Mouse (Mus musculus): ENCODE data around the gene Tuba1c. TPM values are rescaled to one million over a fixed set of nuclear protein-coding genes. Genes with fewer than 3 reads are reported as not detected.
"Not testable (repeated sequence)": the region's sequence is repeated elsewhere in the genome, so short reads cannot be mapped to it uniquely, and the experiment has no call there.

Tuba1c gene
- polyA plus RNA-seq, 1 experiment, result 976 TPM

DNA sequence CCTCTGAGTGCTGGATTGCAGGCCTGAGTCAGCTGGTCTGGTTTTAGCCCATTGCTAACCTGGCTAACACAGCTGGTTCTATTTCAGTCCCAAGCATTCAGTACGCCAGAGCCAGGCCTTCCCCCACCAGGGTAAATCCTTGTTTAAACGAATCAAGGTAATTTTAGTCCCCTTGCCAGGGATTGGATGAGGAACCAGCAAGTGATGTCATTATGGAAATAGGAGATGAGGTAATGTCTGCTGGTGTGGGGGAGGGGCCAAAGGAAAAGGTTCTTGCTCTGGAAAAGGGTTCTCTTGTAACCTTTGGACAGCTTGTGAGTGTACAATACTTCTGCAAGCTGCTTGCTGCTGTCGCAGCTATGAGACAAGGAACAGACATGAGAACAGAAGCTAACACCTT lies 15.2 kb downstream of the Tuba1c start:
- no peak overlapping the region for H3ac ChIP-seq (ENCODE audit: control insufficient read depth, insufficient read length, low read depth)
- TF ChIP-seq MAX (IDR thresholded peaks at IDR 0.05) (no peak), MYOD1 (IDR thresholded peaks at IDR 0.05; ENCODE audit: control insufficient read depth, insufficient read length, low read depth) (no peak), CEBPB (IDR thresholded peaks at IDR 0.05; ENCODE audit: low read depth) (no peak), FOSL1 (IDR thresholded peaks at IDR 0.05; ENCODE audit: insufficient read depth, low read length, poor library complexity, severe bottlenecking) (no peak), MYOG (IDR thresholded peaks at IDR 0.05; ENCODE audit: control insufficient read depth, extremely low read depth, insufficient read length) (no peak), CTCF (IDR thresholded peaks at IDR 0.05; ENCODE audit: control insufficient read depth, insufficient read depth, insufficient read length) (no peak), USF1 (IDR thresholded peaks at IDR 0.05; ENCODE audit: low read depth) (no peak)
- H3K36me3 ChIP-seq (ENCODE audit: control insufficient read depth, insufficient read depth), result no peaks in the 10 kb centered on the region
- H3K79me2 ChIP-seq (ENCODE audit: control insufficient read depth, insufficient read depth), result no peaks in the 10 kb centered on the region
- H3K79me3 ChIP-seq (ENCODE audit: low read depth), result no peaks in the 10 kb centered on the region
- no peak overlapping the region for H3K4me3 ChIP-seq (ENCODE audit: insufficient read depth, poor library complexity, severe bottlenecking)
- no peaks in the 10 kb centered on the region for H3K27me3 ChIP-seq (ENCODE audit: control insufficient read depth, insufficient read depth, insufficient read length)

DNA sequence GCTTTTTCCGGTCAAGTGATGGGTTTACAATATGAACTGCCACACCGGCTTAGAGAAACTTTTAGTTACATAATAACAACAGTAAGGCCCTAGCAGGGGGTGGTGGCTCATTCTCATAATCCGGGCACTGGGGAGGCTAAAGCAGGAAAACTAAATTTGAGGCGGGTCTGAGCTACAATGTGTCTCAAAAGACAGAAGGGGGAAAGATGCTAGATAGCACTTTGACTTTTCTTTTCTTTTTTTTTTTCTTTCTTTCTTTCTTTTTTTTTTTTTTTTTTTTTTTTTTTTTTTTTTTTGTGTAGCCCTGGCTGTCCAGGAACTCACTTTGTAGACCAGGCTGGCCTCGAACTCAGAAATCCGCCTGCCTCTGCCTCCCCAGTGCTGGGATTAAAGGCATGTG lies 16.0 kb downstream of the Tuba1c start:
- not testable (repeated sequence) for H3K36me3 ChIP-seq (ENCODE audit: control insufficient read depth, insufficient read depth); H3K79me2 ChIP-seq (ENCODE audit: control insufficient read depth, insufficient read depth); H3ac ChIP-seq (ENCODE audit: control insufficient read depth, insufficient read length, low read depth); H3K4me3 ChIP-seq (ENCODE audit: insufficient read depth, poor library complexity, severe bottlenecking); H3K27me3 ChIP-seq (ENCODE audit: control insufficient read depth, insufficient read depth, insufficient read length); H3K79me3 ChIP-seq (ENCODE audit: low read depth)

DNA sequence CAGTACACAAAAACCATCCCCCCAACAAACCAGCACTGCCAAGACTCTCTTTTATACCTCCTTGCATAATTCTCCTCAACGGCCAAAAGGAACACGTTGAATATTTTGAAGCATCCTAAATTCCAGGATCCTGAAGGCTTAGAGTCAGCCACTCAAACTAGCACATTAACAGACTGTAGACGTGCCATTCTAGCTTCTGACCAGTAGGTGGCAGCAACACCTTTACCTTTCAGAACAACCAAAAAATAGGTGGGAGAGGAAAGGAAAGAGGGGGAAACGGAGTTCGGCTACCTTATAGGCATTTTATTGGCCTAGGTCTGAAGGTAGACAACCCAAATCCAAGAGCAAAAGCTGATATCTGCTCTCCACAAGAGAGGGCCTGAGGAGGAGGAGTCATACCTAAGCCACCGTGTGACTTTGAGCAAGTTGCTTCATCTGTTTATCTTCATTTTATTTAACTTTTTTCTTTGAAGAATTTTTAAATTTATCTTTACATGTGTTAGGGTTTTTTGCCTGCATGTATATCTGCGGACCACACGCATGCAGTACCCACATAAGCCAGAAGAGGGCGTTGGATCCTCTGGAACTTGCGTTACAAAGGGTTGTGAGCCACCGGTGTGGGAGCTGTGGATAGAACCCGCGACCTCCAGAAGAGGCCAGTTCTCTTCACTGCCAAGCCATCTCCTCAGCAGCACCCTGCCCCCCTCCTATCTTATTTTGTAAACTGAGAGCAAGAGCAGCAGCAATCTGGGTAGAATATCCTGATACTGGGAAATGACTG lies 20.0 kb downstream of the Tuba1c start:
- H3K27me3 ChIP-seq (ENCODE audit: control insufficient read depth, insufficient read depth, insufficient read length), result no peaks in the 10 kb centered on the region
- no peak overlapping the region for H3ac ChIP-seq (ENCODE audit: control insufficient read depth, insufficient read length, low read depth)
- H3K79me2 ChIP-seq (ENCODE audit: control insufficient read depth, insufficient read depth), result no peaks in the 10 kb centered on the region
- no peaks in the 10 kb centered on the region for H3K36me3 ChIP-seq (ENCODE audit: control insufficient read depth, insufficient read depth)
- H3K4me3 ChIP-seq (ENCODE audit: insufficient read depth, poor library complexity, severe bottlenecking), result no peak overlapping the region
- H3K79me3 ChIP-seq (ENCODE audit: low read depth), result no peaks in the 10 kb centered on the region
- TF ChIP-seq CTCF (IDR thresholded peaks at IDR 0.05; ENCODE audit: control insufficient read depth, insufficient read depth, insufficient read length) (peak; percentile 51), MAX (IDR thresholded peaks at IDR 0.05) (no peak)

DNA sequence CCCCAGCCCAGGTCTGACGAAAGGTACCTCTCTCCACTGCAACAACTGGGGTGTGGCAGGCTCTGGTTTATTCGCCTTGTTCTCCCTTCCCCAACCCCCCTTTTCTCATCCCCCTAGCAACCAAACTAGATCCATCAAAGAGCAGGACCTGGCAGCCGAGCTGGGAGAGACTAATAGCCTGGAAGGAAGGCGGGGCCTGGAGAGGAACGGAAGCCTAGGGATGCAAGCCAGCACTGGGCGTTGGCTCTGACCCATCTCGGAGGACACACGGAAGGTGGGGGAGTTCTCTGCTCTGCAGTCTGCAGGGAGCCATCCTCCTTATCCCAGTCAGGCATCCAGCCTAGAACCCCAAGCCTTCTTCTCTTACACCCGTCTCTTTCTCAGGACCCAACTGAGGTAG lies 23.7 kb downstream of the Tuba1c start:
- H3ac ChIP-seq (ENCODE audit: control insufficient read depth, insufficient read length, low read depth), result no peak overlapping the region
- TF ChIP-seq USF1 (IDR thresholded peaks at IDR 0.05; ENCODE audit: low read depth), result no peak
- TF ChIP-seq MYOG (IDR thresholded peaks at IDR 0.05; ENCODE audit: control insufficient read depth, extremely low read depth, insufficient read length), result no peak
- TF ChIP-seq CTCF (IDR thresholded peaks at IDR 0.05; ENCODE audit: control insufficient read depth, insufficient read depth, insufficient read length), result no peak
- no peak for TF ChIP-seq CEBPB (IDR thresholded peaks at IDR 0.05; ENCODE audit: low read depth)
- no peak for TF ChIP-seq FOSL1 (IDR thresholded peaks at IDR 0.05; ENCODE audit: insufficient read depth, low read length, poor library complexity, severe bottlenecking)
- no peak for TF ChIP-seq MAX (IDR thresholded peaks at IDR 0.05)
- TF ChIP-seq MYOD1 (IDR thresholded peaks at IDR 0.05; ENCODE audit: control insufficient read depth, insufficient read length, low read depth), result no peak
- H3K36me3 ChIP-seq (ENCODE audit: control insufficient read depth, insufficient read depth), result no peaks in the 10 kb centered on the region
- H3K27me3 ChIP-seq (ENCODE audit: control insufficient read depth, insufficient read depth, insufficient read length), result peaks cover 16% of the 10 kb centered on the region
- H3K4me3 ChIP-seq (ENCODE audit: insufficient read depth, poor library complexity, severe bottlenecking), result no peak overlapping the region
- H3K79me2 ChIP-seq (ENCODE audit: control insufficient read depth, insufficient read depth), result no peaks in the 10 kb centered on the region
- H3K79me3 ChIP-seq (ENCODE audit: low read depth), result no peaks in the 10 kb centered on the region

DNA sequence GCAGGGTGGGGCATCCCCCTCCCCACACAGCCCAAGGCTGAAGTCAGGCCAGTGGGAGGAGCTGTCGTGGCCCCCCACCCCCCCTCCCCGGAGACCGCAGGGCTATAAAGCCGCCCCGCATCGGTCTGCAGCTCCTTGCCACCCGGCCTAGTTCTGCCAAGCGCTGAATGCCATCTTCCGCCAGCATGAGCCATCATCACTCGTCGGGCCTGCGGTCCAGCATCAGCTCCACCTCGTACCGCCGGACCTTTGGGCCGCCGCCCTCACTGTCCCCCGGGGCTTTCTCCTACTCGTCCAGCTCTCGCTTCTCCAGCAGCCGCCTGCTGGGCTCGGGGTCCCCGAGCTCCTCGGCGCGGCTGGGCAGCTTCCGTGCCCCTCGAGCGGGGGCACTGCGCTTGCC lies 25.3 kb downstream of the Tuba1c start, which contains the start of gene Prph:
Gene Prph (plus strand): TSS at position 135 of the 400 bp plus-strand sequence.
- no peak for TF ChIP-seq CTCF (IDR thresholded peaks at IDR 0.05; ENCODE audit: control insufficient read depth, insufficient read depth, insufficient read length)
- no peak for TF ChIP-seq MAX (IDR thresholded peaks at IDR 0.05)
- TF ChIP-seq CEBPB (IDR thresholded peaks at IDR 0.05; ENCODE audit: low read depth), result no peak
- no peak for TF ChIP-seq FOSL1 (IDR thresholded peaks at IDR 0.05; ENCODE audit: insufficient read depth, low read length, poor library complexity, severe bottlenecking)
- TF ChIP-seq MYOD1 (IDR thresholded peaks at IDR 0.05; ENCODE audit: control insufficient read depth, insufficient read length, low read depth), result no peak
- no peak for TF ChIP-seq MYOG (IDR thresholded peaks at IDR 0.05; ENCODE audit: control insufficient read depth, extremely low read depth, insufficient read length)
- TF ChIP-seq USF1 (IDR thresholded peaks at IDR 0.05; ENCODE audit: low read depth), result no peak
- H3K36me3 ChIP-seq (ENCODE audit: control insufficient read depth, insufficient read depth), result no peaks in the 10 kb centered on the region
- H3K79me3 ChIP-seq (ENCODE audit: low read depth), result no peaks in the 10 kb centered on the region
- peak within 1 kb of the TSS; percentile 8 for H3K4me3 ChIP-seq (ENCODE audit: insufficient read depth, poor library complexity, severe bottlenecking)
- peak within 1 kb of the TSS; percentile 45 for H3ac ChIP-seq (ENCODE audit: control insufficient read depth, insufficient read length, low read depth)
- H3K27me3 ChIP-seq (ENCODE audit: control insufficient read depth, insufficient read depth, insufficient read length), result peaks cover 28% of the 10 kb centered on the region
- no peaks in the 10 kb centered on the region for H3K79me2 ChIP-seq (ENCODE audit: control insufficient read depth, insufficient read depth)

DNA sequence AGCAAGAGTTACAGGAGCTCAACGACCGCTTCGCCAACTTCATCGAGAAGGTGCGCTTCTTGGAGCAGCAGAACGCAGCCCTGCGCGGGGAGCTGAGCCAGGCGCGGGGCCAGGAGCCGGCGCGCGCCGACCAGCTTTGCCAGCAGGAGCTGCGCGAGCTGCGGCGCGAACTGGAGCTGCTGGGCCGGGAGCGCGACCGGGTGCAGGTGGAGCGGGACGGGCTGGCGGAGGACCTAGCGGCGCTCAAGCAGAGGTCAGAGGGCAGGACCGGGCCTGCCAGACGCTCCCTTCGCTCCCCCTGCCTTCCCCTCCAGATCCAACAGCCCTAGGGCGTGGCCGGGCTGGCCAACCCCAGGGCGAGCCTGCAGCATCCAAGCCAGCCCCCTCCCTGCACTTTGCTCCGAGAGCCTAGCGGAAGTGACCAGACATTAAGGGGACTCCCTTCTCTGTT lies 25.8 kb downstream of the Tuba1c start:
- H3K4me3 ChIP-seq (ENCODE audit: insufficient read depth, poor library complexity, severe bottlenecking), result peak overlapping the region; percentile 8
- no peaks in the 10 kb centered on the region for H3K79me2 ChIP-seq (ENCODE audit: control insufficient read depth, insufficient read depth)
- no peak for TF ChIP-seq CEBPB (IDR thresholded peaks at IDR 0.05; ENCODE audit: low read depth)
- H3K79me3 ChIP-seq (ENCODE audit: low read depth), result no peaks in the 10 kb centered on the region
- H3K36me3 ChIP-seq (ENCODE audit: control insufficient read depth, insufficient read depth), result no peaks in the 10 kb centered on the region
- H3ac ChIP-seq (ENCODE audit: control insufficient read depth, insufficient read length, low read depth), result peak overlapping the region; percentile 45
- H3K27me3 ChIP-seq (ENCODE audit: control insufficient read depth, insufficient read depth, insufficient read length), result peaks cover 29% of the 10 kb centered on the region

All from C2C12 (cell line).